Mouse (Mus musculus) ES-Bruce4 (cell line): Measurements from ENCODE around the gene Cntnap3. TPM values are rescaled to one million over a fixed set of nuclear protein-coding genes. Genes with fewer than 3 reads are reported as not detected.
A peak's percentile ranks its signal among the peaks of the same experiment; 100 is the strongest.
"Not testable (repeated sequence)": the region's sequence is repeated elsewhere in the genome, so short reads cannot be mapped to it uniquely, and the experiment has no call there.

ENCODE experiments used
- H3K27ac ChIP-seq: 2 replicates; pipeline ENCODE4 v1.5.1; 2012; ENCODE audit warnings: low read length, inconsistent platforms; ENCODE audit not compliant: insufficient read depth
- H3K27me3 ChIP-seq: 2 replicates; pipeline ENCODE4 v1.6.1; 2012; ENCODE audit warnings: mild to moderate bottlenecking, low read length, inconsistent platforms; ENCODE audit not compliant: control insufficient read depth, poor library complexity, insufficient read depth, severe bottlenecking
- H3K36me3 ChIP-seq: 2 replicates; pipeline ENCODE4 v1.6.1; 2012; ENCODE audit warnings: inconsistent platforms, mild to moderate bottlenecking, low read length, moderate library complexity; ENCODE audit not compliant: control insufficient read depth, poor library complexity, insufficient read depth, severe bottlenecking
- H3K4me1 ChIP-seq: one replicate; pipeline ENCODE4 v1.8.1; 2011; ENCODE audit warnings: low read length; ENCODE audit not compliant: control insufficient read depth, insufficient read depth
- H3K4me3 ChIP-seq: 2 replicates; pipeline ENCODE4 v1.5.1; 2011; ENCODE audit warnings: low read depth, mild to moderate bottlenecking, low read length
- H3K9ac ChIP-seq: 2 replicates; pipeline ENCODE4 v1.6.1; 2012; ENCODE audit warnings: low read depth, mild to moderate bottlenecking, inconsistent platforms; ENCODE audit not compliant: poor library complexity, severe bottlenecking
- H3K9me3 ChIP-seq: replicated peaks from 2 replicates; pipeline ENCODE4 v1.6.1; 2012; ENCODE audit warnings: mild to moderate bottlenecking, low read length, inconsistent platforms; ENCODE audit not compliant: control insufficient read depth, poor library complexity, insufficient read depth, severe bottlenecking
- CTCF ChIP-seq: IDR thresholded peaks from one replicate; pipeline ENCODE4 v1.8.1; 2011; ENCODE audit warnings: low read depth, low read length
- EP300 ChIP-seq: IDR thresholded peaks from 2 replicates; pipeline ENCODE4 v1.6.1; 2011; ENCODE audit warnings: low read depth, low read length; ENCODE audit not compliant: insufficient read depth
- POLR2A ChIP-seq: IDR thresholded peaks from one replicate; pipeline ENCODE4 v1.8.1; 2011; ENCODE audit warnings: low read length; ENCODE audit not compliant: insufficient read depth
- polyA plus RNA-seq: library from polyadenylated mRNA; stranded (reverse); fragments of >200 nt; gene quantifications from 2 replicates; pipeline ENCODE4 v1.2.4, GENCODE M21; 2011; ENCODE audit warnings: low read depth; ENCODE audit not compliant: missing spikeins, insufficient read depth, insufficient read length

The Cntnap3 gene
- not detected in 2 replicates for polyA plus RNA-seq

DNA sequence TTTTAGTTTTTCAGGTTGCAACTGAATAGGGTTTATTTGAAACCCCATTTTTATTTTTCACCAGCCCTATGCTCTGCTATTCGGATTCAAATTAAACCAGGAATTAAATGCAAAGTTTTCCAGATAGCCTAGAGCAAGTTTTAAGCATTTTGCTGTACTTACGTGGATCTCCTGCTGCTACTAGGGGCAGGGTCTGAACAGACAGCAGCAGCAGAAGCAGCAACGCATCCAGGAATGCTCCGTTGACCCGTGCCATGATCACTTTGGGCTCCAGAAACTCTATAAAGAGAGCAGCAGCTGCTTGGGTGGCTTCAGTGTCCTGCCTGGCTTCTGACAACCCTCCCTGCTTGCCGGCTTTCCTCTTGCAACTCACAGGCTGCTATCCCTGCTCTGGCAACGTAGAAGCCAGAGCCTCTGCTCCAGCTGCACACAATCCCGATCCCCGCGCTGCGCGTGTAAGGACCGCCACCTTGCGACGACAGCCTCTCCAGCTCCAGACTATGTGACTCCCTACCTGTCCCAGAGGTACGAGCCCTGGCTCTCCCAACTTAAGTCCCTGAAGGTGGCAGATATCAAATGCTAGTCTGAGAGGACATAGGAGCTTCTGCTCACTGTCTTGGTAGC, at the start of gene Cntnap3:
Gene Cntnap3 (minus strand): TSS at position 371 of the 624 bp plus-strand sequence.
- no peak within 1 kb of the TSS for H3K9ac ChIP-seq

DNA sequence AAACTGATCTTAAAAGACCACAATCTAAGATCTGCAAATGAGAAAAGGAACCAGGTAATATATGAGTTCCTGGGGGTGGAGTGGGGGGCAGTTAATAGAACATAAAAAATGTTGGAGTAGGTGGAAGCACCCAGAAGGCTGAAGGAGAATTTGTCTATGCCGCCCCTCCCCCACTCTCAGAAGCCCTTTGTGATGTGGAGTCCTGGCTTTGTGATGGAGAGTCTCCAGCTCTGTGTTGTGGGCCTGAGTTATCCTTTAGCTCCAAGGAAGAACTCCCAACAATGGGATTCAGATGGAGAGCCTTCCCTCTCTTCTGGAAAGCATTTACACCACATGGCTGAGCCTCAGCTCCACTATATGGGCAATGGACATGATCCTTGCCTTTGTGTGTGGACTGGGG, 13.4 kb upstream of the Cntnap3 start, which contains the start of gene Spata31:
Gene Spata31 (plus strand): TSS at position 216 of the 400 bp plus-strand sequence.
- Histone ChIP-seq H3K36me3 (no peaks in the 10 kb centered on the region), H3K4me3 (no peak within 1 kb of the TSS), H3K9ac (no peak within 1 kb of the TSS), H3K27ac (no peak within 1 kb of the TSS), H3K9me3 (no peaks in the 10 kb centered on the region), H3K4me1 (peaks cover 2% of the 10 kb centered on the region), H3K27me3 (peaks cover 1% of the 10 kb centered on the region; the same call in 1 of the 2 replicates)
- TF ChIP-seq POLR2A (no peak), EP300 (no peak), CTCF (no peak)

More for the DNA sequence above, at the start of gene Cntnap3:
- Histone ChIP-seq H3K27ac (no peak within 1 kb of the TSS), H3K36me3 (no peaks in the 10 kb centered on the region), H3K9me3 (no peaks in the 10 kb centered on the region), H3K4me3 (no peak within 1 kb of the TSS), H3K27me3 (no peaks in the 10 kb centered on the region), H3K4me1 (no peaks in the 10 kb centered on the region)
- TF ChIP-seq EP300 (no peak), POLR2A (no peak), CTCF (peak; percentile 71)

DNA sequence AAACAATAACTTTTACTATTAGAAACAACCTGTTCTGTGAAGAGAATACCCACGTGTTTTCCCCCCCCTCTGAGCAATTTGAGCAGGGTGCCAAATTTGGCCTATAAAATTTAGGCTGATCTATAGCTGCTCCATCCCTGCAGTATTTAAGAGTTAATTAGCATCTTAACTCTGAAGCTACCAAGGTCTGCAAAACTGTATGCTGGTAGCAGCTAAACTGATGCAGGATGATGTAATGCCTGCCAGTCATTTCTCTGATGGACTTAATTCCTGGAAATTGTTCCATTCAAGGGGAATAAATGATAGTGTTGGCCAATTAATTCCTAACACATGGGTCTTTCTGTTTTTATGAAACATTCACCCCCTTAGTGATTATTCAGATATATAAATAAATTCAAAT, 623 bp downstream of the Cntnap3 start:
- no peak overlapping the region for H3K27ac ChIP-seq
- H3K27me3 ChIP-seq = no peaks in the 10 kb centered on the region
- H3K4me1 ChIP-seq = no peaks in the 10 kb centered on the region
- TF ChIP-seq EP300 (no peak), POLR2A (no peak), CTCF (no peak)
- H3K9me3 ChIP-seq = no peaks in the 10 kb centered on the region
- no peak overlapping the region for H3K9ac ChIP-seq
- H3K4me3 ChIP-seq = no peak overlapping the region
- no peaks in the 10 kb centered on the region for H3K36me3 ChIP-seq

DNA sequence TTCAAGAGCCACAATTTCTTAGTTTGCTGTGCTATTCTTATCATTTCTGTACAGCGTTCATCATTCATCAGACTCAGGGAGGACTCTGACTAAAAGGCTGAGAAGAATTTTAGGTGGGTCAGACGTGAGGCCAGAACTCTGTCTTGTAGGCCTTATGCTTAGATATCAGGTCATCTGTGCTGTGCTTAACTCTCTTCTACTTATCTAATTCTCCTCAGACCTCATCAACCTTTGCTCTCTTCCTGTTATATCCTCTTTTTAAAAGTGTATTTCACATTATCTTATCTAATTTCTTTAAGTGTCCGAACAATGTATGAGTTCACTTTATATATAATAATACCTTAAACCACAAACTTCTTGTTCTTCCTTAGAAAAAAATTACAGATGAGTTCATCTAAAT, 38.4 kb downstream of the Cntnap3 start:
- Histone ChIP-seq H3K9me3 (no peaks in the 10 kb centered on the region), H3K9ac (no peak overlapping the region), H3K4me1 (no peaks in the 10 kb centered on the region), H3K27ac (no peak overlapping the region), H3K36me3 (no peaks in the 10 kb centered on the region), H3K27me3 (no peaks in the 10 kb centered on the region), H3K4me3 (no peak overlapping the region)
- no peak for TF ChIP-seq CTCF
- TF ChIP-seq POLR2A = no peak
- TF ChIP-seq EP300 = no peak

DNA sequence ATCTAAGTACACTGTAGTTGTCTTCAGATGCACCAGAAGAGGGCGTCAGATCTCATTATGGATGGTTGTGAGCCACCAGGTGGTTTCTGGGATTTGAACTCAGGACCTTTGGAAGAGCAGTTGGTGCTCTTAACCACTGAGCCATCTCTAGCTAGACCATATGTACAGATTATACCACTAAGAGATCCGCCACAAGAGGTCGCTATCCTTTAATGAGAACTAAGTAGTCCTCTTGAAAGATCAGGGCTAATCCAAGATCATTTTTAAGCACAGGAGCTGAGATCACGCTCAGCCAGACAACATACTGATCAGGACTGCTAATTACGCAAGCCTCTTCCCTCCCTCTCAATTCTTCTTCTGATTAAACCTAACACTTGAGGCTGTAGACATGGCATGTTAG, 78.9 kb downstream of the Cntnap3 start:
- H3K27me3 ChIP-seq, H3K9me3 ChIP-seq, H3K36me3 ChIP-seq, H3K9ac ChIP-seq, H3K4me3 ChIP-seq, H3K4me1 ChIP-seq, H3K27ac ChIP-seq: not testable (repeated sequence)

DNA sequence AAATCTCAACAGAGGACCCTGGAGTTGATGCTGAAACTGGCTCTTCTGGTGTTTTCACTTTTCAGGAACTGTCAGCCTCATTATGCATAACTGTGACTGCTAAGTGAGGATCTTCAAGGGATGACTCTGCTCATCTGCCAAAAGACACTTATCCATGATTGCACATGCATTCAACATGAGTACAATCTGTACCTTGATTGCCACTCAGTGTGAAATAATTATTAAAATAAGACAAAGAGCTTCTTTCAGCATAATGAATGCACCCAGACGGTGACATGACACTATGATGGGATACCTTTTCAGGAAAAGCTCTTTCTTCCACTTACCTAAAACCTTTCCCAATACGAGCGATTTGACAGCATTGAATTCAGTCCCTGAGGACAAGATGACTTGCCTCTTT, 158.4 kb downstream of the Cntnap3 start:
- no peaks in the 10 kb centered on the region for H3K27me3 ChIP-seq
- H3K36me3 ChIP-seq = no peaks in the 10 kb centered on the region
- H3K9me3 ChIP-seq = no peaks in the 10 kb centered on the region
- TF ChIP-seq CTCF = no peak
- TF ChIP-seq POLR2A = no peak
- no peak for TF ChIP-seq EP300
- no peaks in the 10 kb centered on the region for H3K4me1 ChIP-seq
- no peak overlapping the region for H3K27ac ChIP-seq
- H3K9ac ChIP-seq = no peak overlapping the region
- H3K4me3 ChIP-seq = no peak overlapping the region
